In genomic region chr3:127355252-127355651, GRCm38 (mm10) we compare ENCODE assay signal across 10 mouse cellular contexts.
DNase-seq lines count a peak whose midpoint lies in the region; ATAC-seq and TF ChIP-seq lines count a peak whose summit lies in the region.
"Had no signal": no experiment of that assay in that cellular context is flagged by ENCODE, and none has a peak within 500 bp of the region (broad histone marks: within the 10 kb centered on the region; RNA-seq: fewer than 3 reads in every experiment).

No protein-coding gene starts in this region.

- intact Hi-C loops in gastrocnemius, postnatal 14 days (cut with DNase I; ENCODE audit: low total_unique reads), result no loop called here

- H3K9me3 ChIP-seq in liver, embryonic 11.5 days (ENCODE audit: control insufficient read depth, low read length), result no peaks in the 10 kb centered on the region
- no peaks in the 10 kb centered on the region for H3K9me3 ChIP-seq in neural tube, embryonic 14.5 days (ENCODE audit: control insufficient read depth, low read length)
- H3K9me3 ChIP-seq in midbrain, embryonic 10.5 days (replicated peaks), result no peaks in the 10 kb centered on the region; the same call in 1 of the 2 replicates
- H3K9me3 ChIP-seq: stomach, embryonic 15.5 days had no signal

- 27% methylated on average over 5 of the region's 5 CpGs for WGBS in liver, embryonic 11.5 days
- WGBS in liver, adult 2 months, result 61% methylated on average over 5 of the region's 5 CpGs
- 51% methylated on average over 5 of the region's 5 CpGs for WGBS in neural tube, embryonic 14.5 days
- 59% methylated on average over 5 of the region's 5 CpGs for WGBS in midbrain, embryonic 10.5 days

- no peak for TF ChIP-seq POLR2A in liver, adult 2 months (IDR thresholded peaks at IDR 0.05; ENCODE audit: extremely low read depth, insufficient read depth, low read length)

- no peaks in the 10 kb centered on the region for H3K36me3 ChIP-seq in liver, embryonic 11.5 days (ENCODE audit: control insufficient read depth, insufficient read depth, low read length)
- no peaks in the 10 kb centered on the region for H3K36me3 ChIP-seq in liver, adult 2 months (ENCODE audit: control insufficient read depth, insufficient read depth, low read length)
- no peaks in the 10 kb centered on the region for H3K36me3 ChIP-seq in neural tube, embryonic 14.5 days (ENCODE audit: control insufficient read depth, insufficient read depth, low read length)
- no peaks in the 10 kb centered on the region for H3K36me3 ChIP-seq in midbrain, embryonic 10.5 days
- H3K36me3 ChIP-seq: stomach, embryonic 15.5 days had no signal

- H3K4me3 ChIP-seq in liver, embryonic 11.5 days (ENCODE audit: low read depth, low read length), result no peak overlapping the region
- H3K4me3 ChIP-seq in liver, adult 2 months (ENCODE audit: insufficient read depth, low read depth, low read length), result no peak overlapping the region
- H3K4me3 ChIP-seq in neural tube, embryonic 14.5 days (ENCODE audit: low read depth, low read length), result no peak overlapping the region
- H3K4me3 ChIP-seq in midbrain, embryonic 10.5 days, result no peak overlapping the region
- H3K4me3 ChIP-seq: stomach, embryonic 15.5 days had no signal

- H3K9ac ChIP-seq in liver, embryonic 11.5 days (ENCODE audit: low read depth, low read length), result no peak overlapping the region
- H3K9ac ChIP-seq in liver, adult 2 months (ENCODE audit: low read depth, low read length), result no peak overlapping the region
- no peak overlapping the region for H3K9ac ChIP-seq in neural tube, embryonic 14.5 days (replicated peaks; ENCODE audit: low read depth, low read length)
- H3K9ac ChIP-seq: stomach, embryonic 15.5 days had no signal

- no peaks in the 10 kb centered on the region for H3K4me1 ChIP-seq in liver, embryonic 11.5 days (replicated peaks; ENCODE audit: control insufficient read depth, insufficient read depth, low read length)
- H3K4me1 ChIP-seq in liver, adult 2 months (ENCODE audit: control insufficient read depth, insufficient read depth, low read length), result no peaks in the 10 kb centered on the region
- 0 out of 2 replicates have a peak, but pooled peaks cover 3% of the 10 kb centered on the region for H3K4me1 ChIP-seq in neural tube, embryonic 14.5 days (ENCODE audit: control insufficient read depth, insufficient read depth, low read length)
- peaks cover 13% of the 10 kb centered on the region for H3K4me1 ChIP-seq in midbrain, embryonic 10.5 days
- H3K4me1 ChIP-seq: stomach, embryonic 15.5 days had no signal

- no peaks in the 10 kb centered on the region for H3K79me2 ChIP-seq in liver, adult 2 months (ENCODE audit: control insufficient read depth, insufficient read depth, low read length)

- H3K27ac ChIP-seq in liver, embryonic 11.5 days (ENCODE audit: low read depth, low read length), result no peak overlapping the region
- no peak overlapping the region for H3K27ac ChIP-seq in liver, adult 2 months (replicated peaks; ENCODE audit: insufficient read depth, low read depth, low read length)
- H3K27ac ChIP-seq in neural tube, embryonic 14.5 days (ENCODE audit: low read depth, low read length), result no peak overlapping the region; the same call in 1 of the 2 replicates
- no peak overlapping the region for H3K27ac ChIP-seq in midbrain, embryonic 10.5 days (replicated peaks)
- H3K27ac ChIP-seq: stomach, embryonic 15.5 days had no signal

- no peak; the same call in 1 of the 2 replicates for ATAC-seq in liver, embryonic 11.5 days (replicated peaks; ENCODE audit: low FRiP score)
- ATAC-seq in neural tube, embryonic 14.5 days (ENCODE audit: low read depth), result peak; percentile 49; the same call in 1 of the 2 replicates

- H3K27me3 ChIP-seq in liver, embryonic 11.5 days (replicated peaks; ENCODE audit: control insufficient read depth, insufficient read depth, low read length), result no peaks in the 10 kb centered on the region
- no peaks in the 10 kb centered on the region for H3K27me3 ChIP-seq in liver, adult 2 months (ENCODE audit: control insufficient read depth, insufficient read depth, low read length)
- H3K27me3 ChIP-seq in neural tube, embryonic 14.5 days (ENCODE audit: control insufficient read depth, insufficient read depth, low read length), result no peaks in the 10 kb centered on the region
- H3K27me3 ChIP-seq in midbrain, embryonic 10.5 days (ENCODE audit: low read depth, poor library complexity, severe bottlenecking), result no peaks in the 10 kb centered on the region
- H3K27me3 ChIP-seq: stomach, embryonic 15.5 days had no signal

- DNase-seq in gastrocnemius, postnatal 14 days, result peak; percentile 5
- DNase-seq in gastrocnemius, adult 8-10 months (ENCODE audit: low spot score in 2 of 2), result no peak
- DNase-seq in liver, result peak; percentile 6
- DNase-seq in liver, embryonic 11.5 days (ENCODE audit: low spot score), result no peak
- DNase-seq in liver, adult 2 months (ENCODE audit: extremely low read depth, low read depth, low spot score), result peak; percentile 40
- no peak for DNase-seq in midbrain, embryonic 10.5 days (ENCODE audit: low spot score)
- no peak for DNase-seq in cerebellum, postnatal 4 days (ENCODE audit: low spot score in 2 of 2)
- DNase-seq: cerebellum, postnatal 10 days had no signal

- TF ChIP-seq CTCF in liver, adult 2 months (IDR thresholded peaks at IDR 0.05; ENCODE audit: low read depth, low read length), result no peak

- no peak overlapping the region for H3K4me2 ChIP-seq in liver, embryonic 11.5 days
- H3K4me2 ChIP-seq in neural tube, embryonic 14.5 days (ENCODE audit: low read depth, low read length), result no peak overlapping the region
- H3K4me2 ChIP-seq: stomach, embryonic 15.5 days had no signal

Comparison
In these comparisons a context has a peak if more than half of its experiments do, and no peak if none do; other contexts are left out.
1. DNase-seq: peak in gastrocnemius, postnatal 14 days (single experiment), liver (single experiment) and liver, adult 2 months (single experiment); none in gastrocnemius, adult 8-10 months (0 of 2), liver, embryonic 11.5 days (single experiment), midbrain, embryonic 10.5 days (single experiment) and cerebellum, postnatal 4 days (0 of 2).